Mouse (Mus musculus) retina, postnatal 7 days (tissue): ENCODE results near the gene Muc20.

Experiments
- DNase-seq: peaks from one replicate; pipeline ENCODE4 v3.0.0-alpha.2; 2012; ENCODE audit warnings: low read depth, low spot score

The Muc20 gene

GRCm38 (mm10) chr16:32797426-32797689 lies at the start of gene Muc20:
Gene Muc20 (minus strand): TSS chr16:32797435.
- no peak for DNase-seq

- DNase-seq: no peak
Observed at GRCm38 (mm10) chr16:32831501-32831900, 34.3 kb upstream of the Muc20 start.

- DNase-seq: no peak
Observed at GRCm38 (mm10) chr16:32829104-32829503, 31.9 kb upstream of the Muc20 start.

- no peak for DNase-seq
Observed at GRCm38 (mm10) chr16:32826521-32826920, 29.3 kb upstream of the Muc20 start.

GRCm38 (mm10) chr16:32825380-32825779 lies 28.1 kb upstream of the Muc20 start:
- DNase-seq: no peak

GRCm38 (mm10) chr16:32824061-32824460 lies 26.8 kb upstream of the Muc20 start:
- DNase-seq: no peak

GRCm38 (mm10) chr16:32823487-32823886 lies 26.3 kb upstream of the Muc20 start:
- DNase-seq: no peak

- DNase-seq: no peak
Observed at GRCm38 (mm10) chr16:32822881-32823280, 25.6 kb upstream of the Muc20 start.

GRCm38 (mm10) chr16:32822450-32822827 lies 25.2 kb upstream of the Muc20 start:
- DNase-seq: no peak

- DNase-seq: no peak
Observed at GRCm38 (mm10) chr16:32821772-32822449, 24.7 kb upstream of the Muc20 start.

GRCm38 (mm10) chr16:32818441-32818840 lies 21.2 kb upstream of the Muc20 start:
- no peak for DNase-seq

GRCm38 (mm10) chr16:32818036-32818435 lies 20.8 kb upstream of the Muc20 start:
- no peak for DNase-seq

GRCm38 (mm10) chr16:32815160-32815605 lies 17.9 kb upstream of the Muc20 start:
- no peak for DNase-seq

GRCm38 (mm10) chr16:32814539-32814938 lies 17.3 kb upstream of the Muc20 start:
- no peak for DNase-seq

- DNase-seq: no peak
Observed at GRCm38 (mm10) chr16:32813771-32814170, 16.5 kb upstream of the Muc20 start.

- no peak for DNase-seq
Observed at GRCm38 (mm10) chr16:32813362-32813761, 16.1 kb upstream of the Muc20 start.

GRCm38 (mm10) chr16:32812888-32813361 lies 15.7 kb upstream of the Muc20 start:
- DNase-seq: peak; percentile 79

- no peak for DNase-seq
Observed at GRCm38 (mm10) chr16:32810321-32810720, 13.1 kb upstream of the Muc20 start, which contains the start of gene Smbd1. Gene Smbd1 (minus strand): TSS chr16:32810477.

- no peak for DNase-seq
Observed at GRCm38 (mm10) chr16:32807408-32808185, 10.4 kb upstream of the Muc20 start.

GRCm38 (mm10) chr16:32805151-32805550 lies 7.9 kb upstream of the Muc20 start:
- DNase-seq: no peak

- no peak for DNase-seq
Observed at GRCm38 (mm10) chr16:32803901-32804300, 6.7 kb upstream of the Muc20 start.

- DNase-seq: peak; percentile 44
Observed at GRCm38 (mm10) chr16:32803252-32803853, 6.1 kb upstream of the Muc20 start.
